ENCODE assay signal across 16 mouse cellular contexts in genomic region chr15:80682343-80682742, GRCm38 (mm10). TPM values are rescaled to one million over a fixed set of nuclear protein-coding genes. Genes with fewer than 3 reads are reported as not detected.
DNase-seq lines count a peak whose midpoint lies in the region; ATAC-seq and TF ChIP-seq lines count a peak whose summit lies in the region.
"Had no signal": no experiment of that assay in that cellular context is flagged by ENCODE, and none has a peak within 500 bp of the region (broad histone marks: within the 10 kb centered on the region; RNA-seq: fewer than 3 reads in every experiment).

No protein-coding gene starts in this region.

- H3K27me3 ChIP-seq in kidney, embryonic 14.5 days (ENCODE audit: control insufficient read depth, insufficient read depth, low read length): no peaks in the 10 kb centered on the region; the same call in 1 of the 2 replicates
- no peaks in the 10 kb centered on the region for H3K27me3 ChIP-seq in intestine, postnatal 0 days (replicated peaks; ENCODE audit: control insufficient read depth, insufficient read depth, low read length)
- peaks cover 54% of the 10 kb centered on the region for H3K27me3 ChIP-seq in liver, embryonic 13.5 days
- H3K27me3 ChIP-seq in stomach, embryonic 16.5 days (ENCODE audit: control insufficient read depth, insufficient read depth, low read length): no peaks in the 10 kb centered on the region
- H3K27me3 ChIP-seq: limb, embryonic 12.5 days had no signal

- peak; percentile 42 for DNase-seq in kidney, adult 18-20 months
- no peak for DNase-seq in liver, embryonic 13.5 days
- no peak for DNase-seq in thymus, postnatal 25 days
- no peak for DNase-seq in ovary, postnatal 14 days (ENCODE audit: low spot score)
- DNase-seq: adrenal gland, adult 8-10 months; cerebellum, postnatal 10 days; forebrain, postnatal 0 days; midbrain, embryonic 14.5 days; retina, postnatal 1 day; right cerebral cortex, postnatal 4 days; thymus, postnatal 14 days had no signal

- no peak for ATAC-seq in kidney, embryonic 14.5 days (ENCODE audit: low FRiP score, low TSS enrichment)
- ATAC-seq in intestine, postnatal 0 days: peak; percentile 34
- no peak for ATAC-seq in liver, embryonic 13.5 days (ENCODE audit: low read depth)
- no peak for ATAC-seq in stomach, embryonic 16.5 days (ENCODE audit: insufficient read depth, low FRiP score)

- H3K36me3 ChIP-seq in kidney, embryonic 14.5 days (ENCODE audit: control insufficient read depth, insufficient read depth, low read length): no peaks in the 10 kb centered on the region
- no peaks in the 10 kb centered on the region for H3K36me3 ChIP-seq in intestine, postnatal 0 days (ENCODE audit: control insufficient read depth, insufficient read depth)
- no peaks in the 10 kb centered on the region for H3K36me3 ChIP-seq in liver, embryonic 13.5 days
- H3K36me3 ChIP-seq in stomach, embryonic 16.5 days (ENCODE audit: control insufficient read depth, insufficient read depth, low read length): no peaks in the 10 kb centered on the region
- H3K36me3 ChIP-seq: limb, embryonic 12.5 days had no signal

- no peak overlapping the region for H3K9ac ChIP-seq in kidney, embryonic 14.5 days (ENCODE audit: low read depth, low read length)
- no peak overlapping the region for H3K9ac ChIP-seq in intestine, postnatal 0 days (ENCODE audit: low read depth, low read length)
- H3K9ac ChIP-seq in liver, embryonic 13.5 days: no peak overlapping the region
- H3K9ac ChIP-seq in stomach, embryonic 16.5 days (ENCODE audit: low read length): no peak overlapping the region
- H3K9ac ChIP-seq: forebrain, postnatal 0 days; limb, embryonic 12.5 days had no signal

- H3K9me3 ChIP-seq in kidney, embryonic 14.5 days (ENCODE audit: control insufficient read depth, low read length): no peaks in the 10 kb centered on the region
- H3K9me3 ChIP-seq in intestine, postnatal 0 days (ENCODE audit: control insufficient read depth): no peaks in the 10 kb centered on the region
- H3K9me3 ChIP-seq in liver, embryonic 13.5 days (replicated peaks): no peaks in the 10 kb centered on the region
- no peaks in the 10 kb centered on the region for H3K9me3 ChIP-seq in stomach, embryonic 16.5 days (replicated peaks; ENCODE audit: control insufficient read depth, low read length)
- H3K9me3 ChIP-seq: limb, embryonic 12.5 days had no signal

- TF ChIP-seq CTCF in intestine, postnatal 0 days (IDR thresholded peaks at IDR 0.05; ENCODE audit: low read depth): no peak

- no peak overlapping the region for H3K27ac ChIP-seq in kidney, embryonic 14.5 days (ENCODE audit: low read depth, low read length)
- no peak overlapping the region for H3K27ac ChIP-seq in intestine, postnatal 0 days (ENCODE audit: low read depth, low read length)
- H3K27ac ChIP-seq in liver, embryonic 13.5 days: peak overlapping the region; percentile 56
- peak overlapping the region; percentile 73 for H3K27ac ChIP-seq in stomach, embryonic 16.5 days (ENCODE audit: low read length)
- H3K27ac ChIP-seq: limb, embryonic 12.5 days had no signal

- peaks cover 19% of the 10 kb centered on the region for H3K4me1 ChIP-seq in kidney, embryonic 14.5 days (ENCODE audit: control insufficient read depth, insufficient read depth, low read length)
- H3K4me1 ChIP-seq in intestine, postnatal 0 days (replicated peaks; ENCODE audit: control insufficient read depth, insufficient read depth, low read length): peaks cover 44% of the 10 kb centered on the region
- peaks cover 44% of the 10 kb centered on the region for H3K4me1 ChIP-seq in liver, embryonic 13.5 days (replicated peaks)
- H3K4me1 ChIP-seq in stomach, embryonic 16.5 days (ENCODE audit: control insufficient read depth, insufficient read depth, low read length): peaks cover 62% of the 10 kb centered on the region

- WGBS in kidney, embryonic 14.5 days: 85% methylated on average over 8 of the region's 8 CpGs
- WGBS in intestine, postnatal 0 days: 46% methylated on average over 8 of the region's 8 CpGs
- WGBS in liver, embryonic 13.5 days (ENCODE audit: insufficient replicate concordance): 61% methylated on average over 8 of the region's 8 CpGs
- WGBS in stomach, embryonic 16.5 days: 66% methylated on average over 8 of the region's 8 CpGs

- no peak overlapping the region for H3K4me3 ChIP-seq in kidney, embryonic 14.5 days (ENCODE audit: low read length)
- no peak overlapping the region for H3K4me3 ChIP-seq in intestine, postnatal 0 days (ENCODE audit: low read depth, low read length)
- no peak overlapping the region for H3K4me3 ChIP-seq in liver, embryonic 13.5 days (replicated peaks)
- no peak overlapping the region for H3K4me3 ChIP-seq in stomach, embryonic 16.5 days (replicated peaks; ENCODE audit: low read length)
- H3K4me3 ChIP-seq: erythroblast, embryonic 14.5 days; limb, embryonic 12.5 days had no signal

- no peak overlapping the region for H3K4me2 ChIP-seq in kidney, embryonic 14.5 days (replicated peaks; ENCODE audit: low read depth, low read length)
- H3K4me2 ChIP-seq in intestine, postnatal 0 days (replicated peaks; ENCODE audit: low read depth): no peak overlapping the region; the same call in 1 of the 2 replicates
- H3K4me2 ChIP-seq in liver, embryonic 13.5 days: no peak overlapping the region
- peak overlapping the region; percentile 7; the same call in 1 of the 2 replicates for H3K4me2 ChIP-seq in stomach, embryonic 16.5 days (ENCODE audit: low read depth, low read length)
- H3K4me2 ChIP-seq: limb, embryonic 12.5 days had no signal

RNA-seq across cellular contexts. Expression of gene Fam83f, which starts 10.7 kb away (rescaled TPM):
- 1.4 and 2.9 TPM in 2 replicates for polyA plus RNA-seq in kidney, embryonic 14.5 days (2014; fragmentation: Nextera tagmentation; extraction: Ambion mirVana)
- polyA plus RNA-seq in intestine, postnatal 0 days (2015; fragmentation: Nextera tagmentation; extraction: Ambion mirVana): 19.0 and 24.4 TPM in 2 replicates
- 0.73 and 0.83 TPM in 2 replicates for polyA plus RNA-seq in liver, embryonic 13.5 days (2015; fragmentation: Nextera tagmentation; extraction: Ambion mirVana)
- polyA plus RNA-seq in stomach, embryonic 16.5 days (2015; fragmentation: Nextera tagmentation; extraction: Ambion mirVana): 22.0 and 22.4 TPM in 2 replicates
- polyA plus RNA-seq: erythroblast, embryonic 14.5 days had no signal

RNA-seq across cellular contexts. Expression of gene Tnrc6b, which starts 28.8 kb away (rescaled TPM):
- 21.9 and 23.2 TPM in 2 replicates for polyA plus RNA-seq in kidney, embryonic 14.5 days (2014; fragmentation: Nextera tagmentation; extraction: Ambion mirVana)
- polyA plus RNA-seq in intestine, postnatal 0 days (2015; fragmentation: Nextera tagmentation; extraction: Ambion mirVana): 6.5 and 8.9 TPM in 2 replicates
- polyA plus RNA-seq in liver, embryonic 13.5 days (2015; fragmentation: Nextera tagmentation; extraction: Ambion mirVana): 18.7 and 23.6 TPM in 2 replicates
- polyA plus RNA-seq in stomach, embryonic 16.5 days (2015; fragmentation: Nextera tagmentation; extraction: Ambion mirVana): 28.3 and 29.9 TPM in 2 replicates

Comparison
In these comparisons a context has a peak if more than half of its experiments do, and no peak if none do; other contexts are left out.
1. H3K27ac ChIP-seq: peak in liver, embryonic 13.5 days (single experiment) and stomach, embryonic 16.5 days (single experiment); none in kidney, embryonic 14.5 days (single experiment) and intestine, postnatal 0 days (single experiment).